Mouse (Mus musculus) kidney, adult 2 months (tissue): ENCODE data around the gene Kazald1.

Source experiments
- CTCF ChIP-seq: fragments of 200-500 bp; conservative IDR thresholded peaks from 2 replicates; pipeline ENCODE4 v1.5.1; 2011; ENCODE audit warnings: low read depth, mild to moderate bottlenecking, control low read depth, low read length, moderate library complexity, mixed read lengths; ENCODE audit not compliant: insufficient read depth, insufficient read length
- POLR2A ChIP-seq: fragments of 200-500 bp; IDR thresholded peaks from one replicate; pipeline ENCODE4 v1.6.1; 2011; ENCODE audit warnings: low read depth, low read length, control low read depth

- peak; percentile 78 for TF ChIP-seq CTCF
- no peak for TF ChIP-seq POLR2A
Observed at GRCm38 (mm10) chr19:45063565-45064292, 11.3 kb upstream of the Kazald1 start.
